ENCODE assay signal across 11 mouse cellular contexts in genomic region chrX:136978616-136979015, GRCm38 (mm10). TPM values are rescaled to one million over a fixed set of nuclear protein-coding genes. Genes with fewer than 3 reads are reported as not detected.
DNase-seq lines count a peak whose midpoint lies in the region; ATAC-seq and TF ChIP-seq lines count a peak whose summit lies in the region.
"Had no signal": no experiment of that assay in that cellular context is flagged by ENCODE, and none has a peak within 500 bp of the region (broad histone marks: within the 10 kb centered on the region; RNA-seq: fewer than 3 reads in every experiment).

No protein-coding gene starts in this region.

- peak; percentile 66 for TF ChIP-seq CTCF in intestine, postnatal 0 days (IDR thresholded peaks at IDR 0.05; ENCODE audit: low read depth)

- H3K4me2 ChIP-seq in intestine, postnatal 0 days (replicated peaks; ENCODE audit: low read depth): no peak overlapping the region
- H3K4me2 ChIP-seq in intestine, embryonic 16.5 days (ENCODE audit: low read depth, low read length): no peak overlapping the region
- H3K4me2 ChIP-seq: heart, embryonic 13.5 days; liver, embryonic 13.5 days had no signal

- peak; percentile 22 for DNase-seq in CD4-positive helper T cell, adult 2 months (ENCODE audit: low read depth, low spot score)
- DNase-seq in NIH3T3 (ENCODE audit: low read depth): peak; percentile 17
- DNase-seq in layer of hippocampus, postnatal 25 days (ENCODE audit: extremely low spot score in 1 of 2, low spot score in 1 of 2): no peak
- no peak for DNase-seq in right cerebral cortex, postnatal 25 days
- no peak for DNase-seq in heart, adult 18-20 months
- DNase-seq: liver, embryonic 13.5 days had no signal

- no peak for ATAC-seq in intestine, postnatal 0 days
- no peak for ATAC-seq in intestine, embryonic 16.5 days
- peak; percentile 52 for ATAC-seq in granulocyte monocyte progenitor cell, adult 5-6 weeks (replicated peaks; ENCODE audit: poor library complexity, severe bottlenecking)

- H3K4me3 ChIP-seq in intestine, postnatal 0 days (ENCODE audit: low read depth, low read length): no peak overlapping the region
- no peak overlapping the region for H3K4me3 ChIP-seq in intestine, embryonic 16.5 days (ENCODE audit: low read length)
- H3K4me3 ChIP-seq: heart, embryonic 13.5 days; liver, embryonic 13.5 days had no signal

- no peaks in the 10 kb centered on the region for H3K27me3 ChIP-seq in intestine, postnatal 0 days (replicated peaks; ENCODE audit: control insufficient read depth, insufficient read depth, low read length)
- no peaks in the 10 kb centered on the region for H3K27me3 ChIP-seq in intestine, embryonic 16.5 days (replicated peaks; ENCODE audit: control insufficient read depth, insufficient read depth, low read length)
- H3K27me3 ChIP-seq: heart, embryonic 13.5 days; liver, embryonic 13.5 days had no signal

- no peaks in the 10 kb centered on the region for H3K4me1 ChIP-seq in intestine, postnatal 0 days (replicated peaks; ENCODE audit: control insufficient read depth, insufficient read depth, low read length)
- H3K4me1 ChIP-seq in intestine, embryonic 16.5 days (ENCODE audit: control insufficient read depth, insufficient read depth, low read length): no peaks in the 10 kb centered on the region
- H3K4me1 ChIP-seq: heart, embryonic 13.5 days; liver, embryonic 13.5 days had no signal

- H3K27ac ChIP-seq in intestine, postnatal 0 days (ENCODE audit: low read depth, low read length): no peak overlapping the region
- no peak overlapping the region for H3K27ac ChIP-seq in intestine, embryonic 16.5 days (ENCODE audit: low read length)
- H3K27ac ChIP-seq: heart, embryonic 13.5 days; liver, embryonic 13.5 days had no signal

- no peak overlapping the region for H3K9ac ChIP-seq in intestine, postnatal 0 days (ENCODE audit: low read depth, low read length)
- no peak overlapping the region for H3K9ac ChIP-seq in intestine, embryonic 16.5 days (ENCODE audit: low read depth, low read length)
- H3K9ac ChIP-seq: heart, embryonic 13.5 days; liver, embryonic 13.5 days had no signal

- no peaks in the 10 kb centered on the region for H3K9me3 ChIP-seq in intestine, postnatal 0 days (ENCODE audit: control insufficient read depth)
- no peaks in the 10 kb centered on the region for H3K9me3 ChIP-seq in intestine, embryonic 16.5 days (ENCODE audit: control insufficient read depth, low read length)
- H3K9me3 ChIP-seq: heart, embryonic 13.5 days; liver, embryonic 13.5 days had no signal

- no peaks in the 10 kb centered on the region for H3K36me3 ChIP-seq in intestine, postnatal 0 days (ENCODE audit: control insufficient read depth, insufficient read depth)
- H3K36me3 ChIP-seq in intestine, embryonic 16.5 days (ENCODE audit: control insufficient read depth, insufficient read depth, low read length): no peaks in the 10 kb centered on the region
- H3K36me3 ChIP-seq: heart, embryonic 13.5 days; liver, embryonic 13.5 days had no signal

RNA-seq across cellular contexts. Expression of gene Tmsb15b1, which starts 1.9 kb away (rescaled TPM):
- polyA plus RNA-seq in intestine, postnatal 0 days (2015; fragmentation: Nextera tagmentation; extraction: Ambion mirVana): 31.0 and 34.1 TPM in 2 replicates
- 19.4 and 21.6 TPM in 2 replicates for polyA plus RNA-seq in intestine, embryonic 16.5 days (2015; fragmentation: Nextera tagmentation; extraction: Ambion mirVana)
- total RNA-seq in granulocyte monocyte progenitor cell, adult 5-6 weeks (2014; fragmentation: Nextera tagmentation): 7.3 and 16.8 TPM in 2 replicates
- 6.7 and 15.6 TPM in 2 replicates for total RNA-seq in granulocyte monocyte progenitor cell, adult 5-6 weeks (2017)
- total RNA-seq in layer of hippocampus, postnatal 25 days (2021): 1 to 10 TPM; 4.3 to 9.3 TPM
- not detected for total RNA-seq in heart, adult 18-20 months (2021)

RNA-seq across cellular contexts. Expression of gene Tmsb15l, which starts 1.9 kb away (rescaled TPM):
- polyA plus RNA-seq in intestine, postnatal 0 days (2015; fragmentation: Nextera tagmentation; extraction: Ambion mirVana): 3.7 and 7.0 TPM in 2 replicates
- polyA plus RNA-seq in intestine, embryonic 16.5 days (2015; fragmentation: Nextera tagmentation; extraction: Ambion mirVana): 3.9 TPM in 2 replicates
- 10.1 TPM in 1 of 2 replicates, not detected in the other for total RNA-seq in granulocyte monocyte progenitor cell, adult 5-6 weeks (2014; fragmentation: Nextera tagmentation)
- 11.4 and 28.5 TPM in 2 replicates for total RNA-seq in granulocyte monocyte progenitor cell, adult 5-6 weeks (2017)
- total RNA-seq in layer of hippocampus, postnatal 25 days (2021): 1 to 10 TPM; 4.3 to 5.1 TPM
- total RNA-seq in heart, adult 18-20 months (2021): not detected

RNA-seq across cellular contexts. Expression of gene Tmsb15b2, which starts 3.3 kb away (rescaled TPM):
- 56.8 and 62.6 TPM in 2 replicates for polyA plus RNA-seq in intestine, postnatal 0 days (2015; fragmentation: Nextera tagmentation; extraction: Ambion mirVana)
- polyA plus RNA-seq in intestine, embryonic 16.5 days (2015; fragmentation: Nextera tagmentation; extraction: Ambion mirVana): 39.5 and 39.9 TPM in 2 replicates
- total RNA-seq in granulocyte monocyte progenitor cell, adult 5-6 weeks (2014; fragmentation: Nextera tagmentation): 12.7 and 59.8 TPM in 2 replicates
- 9.2 TPM in 1 of 2 replicates, not detected in the other for total RNA-seq in granulocyte monocyte progenitor cell, adult 5-6 weeks (2017)
- 10 to 100 TPM; 17.6 to 28.4 TPM for total RNA-seq in layer of hippocampus, postnatal 25 days (2021)
- 1 to 10 TPM in 1 of 2 experiments, under 1 TPM in 1; 0.92 to 1.2 TPM for total RNA-seq in heart, adult 18-20 months (2021)

RNA-seq across cellular contexts. Expression of gene Zcchc18, which starts 14.3 kb away (rescaled TPM):
- 7.7 and 8.4 TPM in 2 replicates for polyA plus RNA-seq in intestine, postnatal 0 days (2015; fragmentation: Nextera tagmentation; extraction: Ambion mirVana)
- polyA plus RNA-seq in intestine, embryonic 16.5 days (2015; fragmentation: Nextera tagmentation; extraction: Ambion mirVana): 12.7 and 14.3 TPM in 2 replicates
- not detected in 2 replicates for total RNA-seq in granulocyte monocyte progenitor cell, adult 5-6 weeks (2014; fragmentation: Nextera tagmentation)
- total RNA-seq in granulocyte monocyte progenitor cell, adult 5-6 weeks (2017): not detected in 2 replicates
- 100 to 1,000 TPM; 243 to 253 TPM for total RNA-seq in layer of hippocampus, postnatal 25 days (2021)
- total RNA-seq in heart, adult 18-20 months (2021): under 1 TPM in 1 of 2 experiments, not detected in 1; 0.46 TPM

RNA-seq across cellular contexts. Expression of gene H2bfm, which starts 51.5 kb away (rescaled TPM):
- polyA plus RNA-seq in intestine, postnatal 0 days (2015; fragmentation: Nextera tagmentation; extraction: Ambion mirVana): not detected in 2 replicates
- not detected in 2 replicates for polyA plus RNA-seq in intestine, embryonic 16.5 days (2015; fragmentation: Nextera tagmentation; extraction: Ambion mirVana)
- not detected in 2 replicates for total RNA-seq in granulocyte monocyte progenitor cell, adult 5-6 weeks (2014; fragmentation: Nextera tagmentation)
- total RNA-seq in granulocyte monocyte progenitor cell, adult 5-6 weeks (2017): not detected in 2 replicates
- not detected for total RNA-seq in layer of hippocampus, postnatal 25 days (2021)
- total RNA-seq in heart, adult 18-20 months (2021): not detected
- polyA plus RNA-seq: heart, embryonic 13.5 days; liver, embryonic 13.5 days; stomach, embryonic 14.5 days had no signal

Comparison
In these comparisons a context has a peak if more than half of its experiments do, and no peak if none do; other contexts are left out.
1. DNase-seq: peak in CD4-positive helper T cell, adult 2 months (single experiment) and NIH3T3 (single experiment); none in layer of hippocampus, postnatal 25 days (0 of 2), right cerebral cortex, postnatal 25 days (single experiment) and heart, adult 18-20 months (0 of 2).
2. RNA of gene Tmsb15b1, which starts 1.9 kb away (total RNA-seq): 6.7 to 16.8 TPM in granulocyte monocyte progenitor cell, adult 5-6 weeks and 4.3 to 9.3 TPM in layer of hippocampus, postnatal 25 days; not detected in heart, adult 18-20 months; every median in the first group is over 4 times any median in the second.